Mouse (Mus musculus) embryo, embryonic 11.5 days (tissue): ENCODE results near the gene Car9.

ENCODE experiments used
- DNase-seq: peaks from one replicate; pipeline ENCODE4 v3.0.0-alpha.2; 2012; ENCODE audit warnings: low read depth, low spot score

The Car9 gene

GRCm38 (mm10) chr4:43493186-43493845 is 13.4 kb upstream of the Car9 start:
- DNase-seq, result peak; percentile 94

- DNase-seq, result no peak
Observed at GRCm38 (mm10) chr4:43493846-43494240, 12.9 kb upstream of the Car9 start.

GRCm38 (mm10) chr4:43496587-43496986 is 10.2 kb upstream of the Car9 start:
- DNase-seq, result no peak

GRCm38 (mm10) chr4:43497405-43497804 is 9.4 kb upstream of the Car9 start:
- no peak for DNase-seq

- DNase-seq, result no peak
Observed at GRCm38 (mm10) chr4:43497946-43498345, 8.8 kb upstream of the Car9 start.

- no peak for DNase-seq
Observed at GRCm38 (mm10) chr4:43498983-43499382, 7.8 kb upstream of the Car9 start.

GRCm38 (mm10) chr4:43499407-43500333 is 7.1 kb upstream of the Car9 start, which contains the start of gene Arhgef39:
Arhgef39 (minus strand) TSS chr4:43499695.
- peak; percentile 82 for DNase-seq

- DNase-seq, result no peak
Observed at GRCm38 (mm10) chr4:43503041-43503440, 3.7 kb upstream of the Car9 start.

GRCm38 (mm10) chr4:43503506-43503905 is 3.3 kb upstream of the Car9 start:
- DNase-seq, result no peak

- no peak for DNase-seq
Observed at GRCm38 (mm10) chr4:43504269-43504668, 2.5 kb upstream of the Car9 start.

GRCm38 (mm10) chr4:43506074-43506473 is 692 bp upstream of the Car9 start:
- DNase-seq, result no peak

GRCm38 (mm10) chr4:43507938-43508665 is 1.3 kb downstream of the Car9 start:
- no peak for DNase-seq

GRCm38 (mm10) chr4:43508666-43508997 is 1.9 kb downstream of the Car9 start:
- DNase-seq, result no peak

GRCm38 (mm10) chr4:43509109-43509508 is 2.3 kb downstream of the Car9 start:
- DNase-seq, result no peak

- DNase-seq, result no peak
Observed at GRCm38 (mm10) chr4:43511675-43512454, 5.1 kb downstream of the Car9 start.

GRCm38 (mm10) chr4:43512653-43513052 is 5.9 kb downstream of the Car9 start:
- DNase-seq, result no peak

- DNase-seq, result no peak
Observed at GRCm38 (mm10) chr4:43513300-43513699, 6.5 kb downstream of the Car9 start.

GRCm38 (mm10) chr4:43513791-43514190 is 7.0 kb downstream of the Car9 start:
- DNase-seq, result no peak

- DNase-seq, result no peak
Observed at GRCm38 (mm10) chr4:43515764-43516708, 9.3 kb downstream of the Car9 start.

GRCm38 (mm10) chr4:43519551-43519950 is 12.8 kb downstream of the Car9 start:
- no peak for DNase-seq
